Mouse (Mus musculus) CH12.LX (cell line): Measurements from ENCODE around the gene Daxx. TPM values are rescaled to one million over a fixed set of nuclear protein-coding genes. Genes with fewer than 3 reads are reported as not detected.

ENCODE experiments used
- DNase-seq: peaks from one replicate; pipeline ENCODE4 v3.0.0-alpha.2; 2013; ENCODE audit errors: extremely low read depth
- H3K27ac ChIP-seq: 2 replicates; pipeline ENCODE4 v1.5.1; 2012; ENCODE audit warnings: low read depth, mild to moderate bottlenecking, control low read depth, moderate library complexity; ENCODE audit not compliant: insufficient read depth
- H3K27me3 ChIP-seq: replicated peaks from 2 replicates; pipeline ENCODE3; 2012; ENCODE audit warnings: inconsistent platforms
- H3K36me3 ChIP-seq, 2 experiments: replicated peaks in 1 of 2; 2 replicates each; pipeline versions ENCODE3 to v1.6.1; 2012; ENCODE audit warnings: inconsistent platforms in 1 of 2, low read length in 1 of 2, mild to moderate bottlenecking in 1 of 2, mixed read lengths in 1 of 2, moderate library complexity in 1 of 2; ENCODE audit not compliant: control insufficient read depth in 1 of 2, insufficient read depth in 1 of 2
- H3K4me1 ChIP-seq, 2 experiments: 2 replicates each; pipeline ENCODE4 v1.6.1; 2012; ENCODE audit warnings: inconsistent platforms in 1 of 2, moderate library complexity in 1 of 2; ENCODE audit not compliant: insufficient read depth in 2 of 2, control insufficient read depth in 1 of 2
- H3K4me2 ChIP-seq: 2 replicates; pipeline ENCODE4 v1.6.1; 2012; ENCODE audit warnings: low read depth, mild to moderate bottlenecking, control low read depth; ENCODE audit not compliant: poor library complexity, insufficient read depth, severe bottlenecking
- H3K4me3 ChIP-seq, 3 experiments: fragments of 150-350 bp in 1 of 3; sonication (generic) in 1 of 3; replicated peaks in 1 of 3; 2 replicates each; pipeline versions ENCODE3 to v1.5.1; 2011 to 2012; ENCODE audit warnings: low read depth in 2 of 3, low read length in 2 of 3, mild to moderate bottlenecking in 2 of 3, moderate library complexity in 2 of 3, control low read depth in 1 of 3, improper control_type of control experiment in 1 of 3, inconsistent platforms in 1 of 3, mixed read lengths in 1 of 3; ENCODE audit not compliant: poor library complexity in 1 of 3
- H3K79me2 ChIP-seq: replicated peaks from 2 replicates; pipeline ENCODE4 v1.6.1; 2012; ENCODE audit warnings: mild to moderate bottlenecking, moderate library complexity; ENCODE audit not compliant: control insufficient read depth, poor library complexity, insufficient read depth, severe bottlenecking; ENCODE audit errors: extremely low read depth
- H3K9ac ChIP-seq: 2 replicates; pipeline ENCODE4 v1.6.1; 2012; ENCODE audit warnings: low read depth, mild to moderate bottlenecking, control low read depth, moderate library complexity; ENCODE audit not compliant: insufficient read depth
- H3K9me3 ChIP-seq: replicated peaks from 2 replicates; pipeline ENCODE3; 2012; ENCODE audit warnings: low read length, inconsistent platforms, mixed read lengths
- CHD1 ChIP-seq: IDR thresholded peaks from 2 replicates; pipeline ENCODE4 v1.6.1; 2012; ENCODE audit warnings: low read depth, low read length, improper control_type of control experiment, inconsistent platforms
- E2F4 ChIP-seq: IDR thresholded peaks from 2 replicates; pipeline ENCODE4 v1.6.1; 2011; ENCODE audit warnings: low read depth, low read length, improper control_type of control experiment; ENCODE audit not compliant: insufficient replicate concordance
- EP300 ChIP-seq: IDR thresholded peaks from 2 replicates; pipeline ENCODE4 v1.6.1; 2011; ENCODE audit warnings: low read length, improper control_type of control experiment
- GABPA ChIP-seq: IDR thresholded peaks from 2 replicates; pipeline ENCODE4 v1.6.1; 2012; ENCODE audit warnings: low read depth, low read length, improper control_type of control experiment, inconsistent platforms; ENCODE audit not compliant: insufficient replicate concordance
- HCFC1 ChIP-seq: IDR thresholded peaks from 2 replicates; pipeline ENCODE4 v1.6.1; 2012; ENCODE audit warnings: low read depth, mild to moderate bottlenecking, inconsistent platforms, low read length, improper control_type of control experiment
- IRF4 ChIP-seq: IDR thresholded peaks from 2 replicates; pipeline ENCODE4 v1.6.1; 2014; ENCODE audit warnings: low read depth, mild to moderate bottlenecking, inconsistent platforms, low read length, improper control_type of control experiment
- JUN ChIP-seq: IDR thresholded peaks from 2 replicates; pipeline ENCODE4 v1.6.1; 2011; ENCODE audit warnings: low read depth, mild to moderate bottlenecking, low read length, improper control_type of control experiment, moderate library complexity; ENCODE audit not compliant: insufficient read depth
- KAT2A ChIP-seq: IDR thresholded peaks from 2 replicates; pipeline ENCODE4 v1.6.1; 2012; ENCODE audit warnings: low read length, improper control_type of control experiment, inconsistent platforms; ENCODE audit not compliant: insufficient replicate concordance
- MAX ChIP-seq: IDR thresholded peaks from 2 replicates; pipeline ENCODE4 v1.6.1; 2011; ENCODE audit warnings: low read length, improper control_type of control experiment
- MXI1 ChIP-seq: IDR thresholded peaks from 2 replicates; pipeline ENCODE4 v1.6.1; 2011; ENCODE audit warnings: mild to moderate bottlenecking, low read depth, low read length, improper control_type of control experiment
- NELFE ChIP-seq: IDR thresholded peaks from 2 replicates; pipeline ENCODE4 v1.6.1; 2011; ENCODE audit warnings: low read depth, low read length, improper control_type of control experiment
- POLR2A ChIP-seq: IDR thresholded peaks from 2 replicates; pipeline ENCODE4 v1.6.1; 2011; ENCODE audit warnings: low read depth, mild to moderate bottlenecking, improper control_type of control experiment, low read length
- RCOR1 ChIP-seq: conservative IDR thresholded peaks from 2 replicates; pipeline ENCODE4 v1.6.1; 2012; ENCODE audit warnings: low read depth, mild to moderate bottlenecking, inconsistent platforms, low read length, improper control_type of control experiment
- SIN3A ChIP-seq: IDR thresholded peaks from 2 replicates; pipeline ENCODE4 v1.6.1; 2012; ENCODE audit warnings: low read length, improper control_type of control experiment, inconsistent platforms
- TBP ChIP-seq: conservative IDR thresholded peaks from 2 replicates; pipeline ENCODE4 v1.6.1; 2011; ENCODE audit warnings: low read depth, low read length, improper control_type of control experiment
- TCF12 ChIP-seq: IDR thresholded peaks from 2 replicates; pipeline ENCODE4 v1.6.1; 2014; ENCODE audit warnings: low read depth, mild to moderate bottlenecking, inconsistent platforms, low read length, improper control_type of control experiment
- UBTF ChIP-seq: IDR thresholded peaks from 2 replicates; pipeline ENCODE4 v1.6.1; 2012; ENCODE audit warnings: low read depth, mild to moderate bottlenecking, inconsistent platforms, low read length, improper control_type of control experiment, moderate library complexity
- USF2 ChIP-seq: conservative IDR thresholded peaks from 2 replicates; pipeline ENCODE4 v1.6.1; 2011; ENCODE audit warnings: low read depth, low read length, improper control_type of control experiment
- ZC3H11A ChIP-seq: IDR thresholded peaks from 2 replicates; pipeline ENCODE4 v1.6.1; 2012; ENCODE audit warnings: low read depth, mild to moderate bottlenecking, inconsistent platforms, low read length, improper control_type of control experiment
- ZKSCAN1 ChIP-seq: IDR thresholded peaks from 2 replicates; pipeline ENCODE4 v1.6.1; 2012; ENCODE audit warnings: low read depth, inconsistent platforms, low read length, improper control_type of control experiment, borderline replicate concordance
- dilution Hi-C: fragments of 300-500 bp; cut with MboI; formaldehyde crosslinking; loops from 2 replicates; pipeline ENCODE4 v1.14.3; 2020; ENCODE audit warnings: low sequenced_read_pairs; ENCODE audit not compliant: extremely low pct_unique_long_range_greater_than_20kb, extremely low pct_ligation_motif_present
- in situ Hi-C: fragments of 300-500 bp; cut with MboI; formaldehyde crosslinking; loops from 3 replicates; pipeline ENCODE4 v1.14.3; 2019; ENCODE audit warnings: low sequenced_read_pairs, low pct_ligation_motif_present, low pct_unique_long_range_greater_than_20kb, mixed read lengths
- polyA plus RNA-seq: library from polyadenylated mRNA; unstranded; fragments of >175 nt; gene quantifications from 2 replicates; pipeline ENCODE4 v1.2.1, GENCODE M21; 2012; ENCODE audit warnings: low read depth; ENCODE audit not compliant: insufficient read length
- total RNA-seq, 2 experiments: library from RNA; depleted of rRNA; stranded (reverse); fragments of 300-350 nt in 1 of 2; fragments of >200 nt in 1 of 2; gene quantifications; 2 replicates each; pipeline ENCODE4 v1.2.3; 2012 to 2014

Daxx gene
- total and polyA plus RNA-seq, 3 experiments, result 32.3 to 53.0 (median 33.8) TPM

- TF ChIP-seq MAX, result no peak
- peak; percentile 47 for TF ChIP-seq TCF12
- TF ChIP-seq NELFE, result no peak
- no peak for TF ChIP-seq JUN
- TF ChIP-seq USF2, result peak; percentile 64
- no peak for TF ChIP-seq E2F4
- TF ChIP-seq MXI1, result peak; percentile 85
- peak; percentile 37; the same call in 1 of the 2 replicates for TF ChIP-seq TBP
- no peak for TF ChIP-seq RCOR1
- TF ChIP-seq KAT2A, result no peak
- peak; percentile 43; the same call in 1 of the 2 replicates for TF ChIP-seq IRF4
Observed at GRCm38 (mm10) chr17:33915671-33916250, 6.5 kb downstream of the Daxx start, which contains the start of the genes Tapbp and Zbtb22 (continued).

- no peak for DNase-seq
- TF ChIP-seq UBTF, result no peak
- TF ChIP-seq EP300, result no peak
- no peak for TF ChIP-seq SIN3A
- no peak for TF ChIP-seq TCF12
- no peak for TF ChIP-seq CHD1
- TF ChIP-seq HCFC1, result no peak
- TF ChIP-seq ZKSCAN1, result no peak
- no peak for TF ChIP-seq POLR2A
- TF ChIP-seq USF2, result no peak
- no peak for TF ChIP-seq ZC3H11A
- TF ChIP-seq GABPA, result no peak
- TF ChIP-seq, all 38 proteins: peak for 0
- in situ Hi-C loops (no loop called here), dilution Hi-C loops (no loop called here)
- peak overlapping the region; percentile 62 for H3K4me2 ChIP-seq
- H3K27ac ChIP-seq, result no peak overlapping the region
- peaks cover 27 to 50% of the 10 kb centered on the region in 2 experiments for H3K4me1 ChIP-seq
- peaks cover 6% of the 10 kb centered on the region for H3K9me3 ChIP-seq
- no peaks in the 10 kb centered on the region for H3K27me3 ChIP-seq
- H3K4me3 ChIP-seq, result peak overlapping the region; percentile 58 to 62 (median 59)
- peaks cover 14% of the 10 kb centered on the region for H3K79me2 ChIP-seq
- H3K9ac ChIP-seq, result peak overlapping the region; percentile 70
- peaks cover 45 to 62% of the 10 kb centered on the region in 2 experiments for H3K36me3 ChIP-seq
Observed at GRCm38 (mm10) chr17:33916294-33916693, 7.1 kb downstream of the Daxx start.
